Comparison of ENCODE assay signal across 29 mouse cellular contexts in the genomic region with DNA sequence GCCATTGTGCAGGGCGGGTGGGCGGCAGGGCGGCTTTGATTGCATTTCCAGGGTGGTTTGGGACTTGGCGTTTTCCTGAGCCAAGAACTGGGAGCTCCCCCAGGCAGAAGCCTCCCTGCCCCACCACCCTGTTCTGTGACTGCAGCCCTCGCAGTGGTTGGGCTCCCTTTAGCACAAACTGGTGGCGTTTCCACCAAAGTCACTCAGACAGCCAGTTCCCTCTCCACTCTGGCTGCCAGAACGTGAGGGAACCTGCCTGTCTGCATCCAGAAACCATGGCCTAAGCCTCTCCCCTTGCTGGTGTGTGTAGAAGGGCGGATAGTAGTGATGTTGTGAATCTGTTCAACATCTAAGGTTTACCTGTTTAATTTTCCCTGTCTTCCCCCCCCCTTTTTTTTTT. TPM values are rescaled to one million over a fixed set of nuclear protein-coding genes. Genes with fewer than 3 reads are reported as not detected.
DNase-seq lines count a peak whose midpoint lies in the region; ATAC-seq and TF ChIP-seq lines count a peak whose summit lies in the region.
"Had no signal": no experiment of that assay in that cellular context is flagged by ENCODE, and none has a peak within 500 bp of the region (broad histone marks: within the 10 kb centered on the region; RNA-seq: fewer than 3 reads in every experiment).

No protein-coding gene starts in this region.

- peaks cover 100% of the 10 kb centered on the region for H3K27me3 ChIP-seq in forebrain, embryonic 10.5 days (ENCODE audit: poor library complexity, severe bottlenecking)
- H3K27me3 ChIP-seq in forebrain, embryonic 14.5 days (replicated peaks; ENCODE audit: control insufficient read depth, insufficient read depth, low read length) = peaks cover 99% of the 10 kb centered on the region
- peaks cover 100% of the 10 kb centered on the region for H3K27me3 ChIP-seq in midbrain, embryonic 10.5 days (ENCODE audit: low read depth, poor library complexity, severe bottlenecking)
- peaks cover 82% of the 10 kb centered on the region for H3K27me3 ChIP-seq in midbrain, postnatal 0 days (ENCODE audit: insufficient read depth, low read length)

- no peak for TF ChIP-seq CTCF in midbrain, postnatal 0 days (IDR thresholded peaks at IDR 0.05)

- DNase-seq in forebrain, embryonic 10.5 days (ENCODE audit: extremely low spot score, low spot score) = peak; percentile 24
- no peak for DNase-seq in forebrain, embryonic 14.5 days (ENCODE audit: low spot score)
- peak; percentile 43 for DNase-seq in midbrain, embryonic 10.5 days (ENCODE audit: low spot score)
- no peak for DNase-seq in midbrain, postnatal 0 days (ENCODE audit: low spot score)
- peak; percentile 52 for DNase-seq in neural tube, embryonic 10.5 days (ENCODE audit: extremely low spot score, low spot score)
- DNase-seq in layer of hippocampus, adult 9-11 months = no peak
- DNase-seq in ovary, adult 18-20 months (ENCODE audit: low spot score) = no peak
- DNase-seq: adrenal gland, postnatal 36 days; cerebellum, adult 9-11 months; forebrain, postnatal 0 days; gastrocnemius, postnatal 25 days; heart, adult 18-20 months; heart, postnatal 14 days; kidney, adult 8-10 months; kidney, postnatal 10 days; liver, postnatal 0 days; thymus, adult 2 months; thymus, postnatal 4 days had no signal

- 2% methylated on average over 8 of the region's 8 CpGs for WGBS in forebrain, embryonic 10.5 days
- WGBS in forebrain, embryonic 14.5 days = under 1% methylated on average over 8 of the region's 8 CpGs
- under 1% methylated on average over 8 of the region's 8 CpGs for WGBS in midbrain, embryonic 10.5 days
- 1% methylated on average over 8 of the region's 8 CpGs for WGBS in midbrain, postnatal 0 days

- H3K4me3 ChIP-seq in forebrain, embryonic 10.5 days = no peak overlapping the region
- no peak overlapping the region for H3K4me3 ChIP-seq in forebrain, embryonic 14.5 days (ENCODE audit: low read depth, low read length)
- no peak overlapping the region for H3K4me3 ChIP-seq in midbrain, embryonic 10.5 days
- H3K4me3 ChIP-seq in midbrain, postnatal 0 days (ENCODE audit: low read depth, low read length) = no peak overlapping the region
- H3K4me3 ChIP-seq: heart, embryonic 13.5 days; limb, embryonic 12.5 days had no signal

- no peak overlapping the region for H3K9ac ChIP-seq in forebrain, embryonic 14.5 days (ENCODE audit: low read length)
- no peak overlapping the region for H3K9ac ChIP-seq in midbrain, postnatal 0 days (replicated peaks; ENCODE audit: low read length, poor library complexity, severe bottlenecking)
- H3K9ac ChIP-seq: forebrain, postnatal 0 days; heart, embryonic 13.5 days; limb, embryonic 12.5 days; liver, postnatal 0 days had no signal

- no peaks in the 10 kb centered on the region for H3K36me3 ChIP-seq in forebrain, embryonic 10.5 days (replicated peaks)
- no peaks in the 10 kb centered on the region for H3K36me3 ChIP-seq in forebrain, embryonic 14.5 days (ENCODE audit: control insufficient read depth, insufficient read depth, low read length)
- H3K36me3 ChIP-seq in midbrain, embryonic 10.5 days = no peaks in the 10 kb centered on the region
- H3K36me3 ChIP-seq in midbrain, postnatal 0 days (ENCODE audit: insufficient read depth, low read length) = no peaks in the 10 kb centered on the region
- H3K36me3 ChIP-seq: heart, embryonic 13.5 days; limb, embryonic 12.5 days had no signal

- ATAC-seq in forebrain, embryonic 14.5 days = no peak
- ATAC-seq in midbrain, postnatal 0 days (ENCODE audit: low FRiP score) = no peak
- ATAC-seq: CD4-positive, CD25-positive, alpha-beta regulatory T cell, adult 4 months; forebrain, postnatal 0 days; liver, postnatal 0 days; lung, postnatal 0 days had no signal

- H3K27ac ChIP-seq in forebrain, embryonic 10.5 days = no peak overlapping the region
- H3K27ac ChIP-seq in forebrain, embryonic 14.5 days (ENCODE audit: low read depth, low read length) = no peak overlapping the region
- H3K27ac ChIP-seq in midbrain, embryonic 10.5 days (replicated peaks) = no peak overlapping the region
- H3K27ac ChIP-seq in midbrain, postnatal 0 days (ENCODE audit: low read depth, low read length) = no peak overlapping the region
- H3K27ac ChIP-seq: heart, embryonic 13.5 days; limb, embryonic 12.5 days; macrophage had no signal

- H3K4me2 ChIP-seq in forebrain, embryonic 14.5 days (ENCODE audit: low read length) = no peak overlapping the region
- H3K4me2 ChIP-seq in midbrain, postnatal 0 days (ENCODE audit: low read depth, low read length, poor library complexity, severe bottlenecking) = no peak overlapping the region
- H3K4me2 ChIP-seq: heart, embryonic 13.5 days; limb, embryonic 12.5 days; liver, embryonic 11.5 days had no signal

- H3K4me1 ChIP-seq in forebrain, embryonic 10.5 days = peaks cover 44% of the 10 kb centered on the region
- H3K4me1 ChIP-seq in forebrain, embryonic 14.5 days (ENCODE audit: control insufficient read depth, insufficient read depth, low read length) = 0 out of 2 replicates have a peak, but pooled peaks cover 4% of the 10 kb centered on the region
- peaks cover 23% of the 10 kb centered on the region for H3K4me1 ChIP-seq in midbrain, embryonic 10.5 days
- no peaks in the 10 kb centered on the region for H3K4me1 ChIP-seq in midbrain, postnatal 0 days (ENCODE audit: insufficient read depth, low read length)

- H3K9me3 ChIP-seq in forebrain, embryonic 10.5 days = no peaks in the 10 kb centered on the region
- no peaks in the 10 kb centered on the region for H3K9me3 ChIP-seq in forebrain, embryonic 14.5 days (replicated peaks; ENCODE audit: control insufficient read depth, low read length)
- H3K9me3 ChIP-seq in midbrain, embryonic 10.5 days (replicated peaks) = no peaks in the 10 kb centered on the region
- no peaks in the 10 kb centered on the region for H3K9me3 ChIP-seq in midbrain, postnatal 0 days (ENCODE audit: low read length)
- H3K9me3 ChIP-seq: heart, embryonic 13.5 days; limb, embryonic 12.5 days had no signal

RNA-seq across cellular contexts. Expression of gene Lbx1, which starts 9.4 kb away (rescaled TPM):
- polyA plus RNA-seq in forebrain, embryonic 10.5 days (2016; fragmentation: Nextera tagmentation; extraction: Ambion mirVana) = not detected in 2 replicates
- 0.09 TPM in 1 of 2 replicates, not detected in the other for polyA plus RNA-seq in forebrain, embryonic 14.5 days (2014; fragmentation: Nextera tagmentation; extraction: Ambion mirVana)
- 0.05 TPM in 1 of 2 replicates, not detected in the other for polyA plus RNA-seq in midbrain, embryonic 10.5 days (2016; fragmentation: Nextera tagmentation; extraction: Ambion mirVana)
- 1.3 and 2.1 TPM in 2 replicates for total RNA-seq in midbrain, postnatal 0 days (2014; rRNA removed)
- polyA plus RNA-seq in midbrain, postnatal 0 days (2015; fragmentation: Nextera tagmentation; extraction: Ambion mirVana) = 0.10 TPM in 1 of 2 replicates, not detected in the other
- total RNA-seq: common myeloid progenitor, adult 5-6 weeks; forebrain, postnatal 0 days; heart, postnatal 14 days; layer of hippocampus, postnatal 14 days; monocyte, adult 5-6 weeks had no signal
- polyA plus RNA-seq: CD4-positive, CD25-positive, alpha-beta regulatory T cell, adult 4 months; forebrain, postnatal 0 days; heart, embryonic 13.5 days; liver, postnatal 0 days; lung, postnatal 0 days; macrophage; small intestine, adult 2 months; stomach, embryonic 16.5 days; thymus, adult 2 months had no signal

Comparison
In these comparisons a context has a peak if more than half of its experiments do, and no peak if none do; other contexts are left out.
1. DNase-seq: peak in forebrain, embryonic 10.5 days (single experiment), midbrain, embryonic 10.5 days (single experiment) and neural tube, embryonic 10.5 days (single experiment); none in forebrain, embryonic 14.5 days (single experiment), midbrain, postnatal 0 days (single experiment), layer of hippocampus, adult 9-11 months (single experiment) and ovary, adult 18-20 months (single experiment).